Mouse (Mus musculus) midbrain, embryonic 14.5 days (tissue): ENCODE data around the gene Gm14569. TPM values are rescaled to one million over a fixed set of nuclear protein-coding genes. Genes with fewer than 3 reads are reported as not detected.

ENCODE experiments used
- ATAC-seq: fragments of 200-750 bp; cut with Nextera tagmentation; 2 replicates; pipeline ENCODE4 v1.8.0; 2017; ENCODE audit warnings: moderate number of reproducible peaks, moderate library complexity; ENCODE audit not compliant: low FRiP score, low TSS enrichment
- DNase-seq: peaks from one replicate; pipeline ENCODE4 v3.0.0-alpha.2; 2015
- H3K27ac ChIP-seq: fragments of 300-500 bp; sonication (generic); replicated peaks from 2 replicates; pipeline ENCODE4 v1.5.1; 2014; ENCODE audit warnings: mild to moderate bottlenecking, low read depth, low read length, moderate library complexity
- H3K27me3 ChIP-seq: fragments of 300-500 bp; sonication (generic); 2 replicates; pipeline ENCODE4 v1.6.1; 2014; ENCODE audit warnings: low read length, control low read depth, mixed read lengths; ENCODE audit not compliant: control insufficient read depth, insufficient read depth
- H3K36me3 ChIP-seq: fragments of 300-500 bp; sonication (generic); 2 replicates; pipeline ENCODE4 v1.6.1; 2014; ENCODE audit warnings: low read length, control low read depth; ENCODE audit not compliant: control insufficient read depth, insufficient read depth
- H3K4me1 ChIP-seq: fragments of 300-500 bp; sonication (generic); 2 replicates; pipeline ENCODE4 v1.6.1; 2014; ENCODE audit warnings: mild to moderate bottlenecking, antibody characterized with exemption, low read length, control low read depth; ENCODE audit not compliant: control insufficient read depth, insufficient read depth
- H3K4me2 ChIP-seq: fragments of 300-500 bp; sonication (generic); 2 replicates; pipeline ENCODE4 v1.6.1; 2014; ENCODE audit warnings: mild to moderate bottlenecking, low read length, moderate library complexity
- H3K4me3 ChIP-seq: fragments of 300-500 bp; sonication (generic); replicated peaks from 2 replicates; pipeline ENCODE4 v1.5.1; 2014; ENCODE audit warnings: low read depth, low read length
- H3K9ac ChIP-seq: fragments of 300-500 bp; sonication (generic); replicated peaks from 2 replicates; pipeline ENCODE4 v1.6.1; 2014; ENCODE audit warnings: mild to moderate bottlenecking, low read length, moderate library complexity
- H3K9me3 ChIP-seq: fragments of 300-500 bp; sonication (generic); 2 replicates; pipeline ENCODE4 v1.6.1; 2016; ENCODE audit warnings: low read length, control low read depth, mixed read lengths; ENCODE audit not compliant: control insufficient read depth
- WGBS: fragments of 180-500 bp; shearing (Covaris S2); extraction: QIAGEN DNeasy Blood & Tissue Kit; methylation state at CpG from one replicate; pipeline ENCODE4 v1.1.7; 2014; 5-methylcytosine and 5-hydroxymethylcytosine counted together
- polyA plus RNA-seq: library from polyadenylated mRNA; unstranded; fragments of >200 nt; fragmentation: Nextera tagmentation; extraction: Ambion mirVana; gene quantifications from 2 replicates; pipeline ENCODE4 v1.2.1, GENCODE M21; 2014

Gm14569 gene
- polyA plus RNA-seq = not detected in 2 replicates

DNA sequence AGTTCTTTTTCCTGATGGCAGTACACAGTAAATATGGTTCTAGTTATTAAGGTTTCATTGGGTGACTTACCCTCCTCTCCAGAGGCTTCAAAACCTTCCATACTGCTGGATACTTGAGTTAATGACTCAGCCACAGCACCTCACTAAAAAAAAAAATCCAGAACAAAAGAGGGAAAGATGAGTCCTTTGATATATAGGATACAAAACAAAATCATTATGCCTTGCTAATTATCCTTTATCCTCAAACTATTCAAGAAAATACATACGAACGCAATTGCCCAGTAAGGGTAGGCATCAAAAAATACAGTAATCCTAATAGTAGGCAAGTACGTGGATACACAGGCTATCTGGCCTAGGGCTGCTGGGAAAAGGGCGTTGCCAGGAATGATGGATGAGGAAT is at the start of gene Gm14569:
TSS of gene Gm14569 (minus strand) at position 101 of the 400 bp plus-strand sequence.
- ATAC-seq (no peak), DNase-seq (no peak)
- Histone ChIP-seq H3K27me3 (no peaks in the 10 kb centered on the region), H3K4me1 (no peaks in the 10 kb centered on the region), H3K9me3 (no peaks in the 10 kb centered on the region), H3K36me3 (no peaks in the 10 kb centered on the region), H3K4me2 (no peak within 1 kb of the TSS), H3K4me3 (no peak within 1 kb of the TSS), H3K9ac (no peak within 1 kb of the TSS), H3K27ac (no peak within 1 kb of the TSS)
- 93% methylated on average over 4 of the region's 4 CpGs for WGBS

GRCm38 (mm10) chrX:36534514-36534913 is 42.9 kb upstream of the Gm14569 start:
- no peak overlapping the region for H3K4me2 ChIP-seq
- no peaks in the 10 kb centered on the region for H3K4me1 ChIP-seq
- no peak overlapping the region for H3K27ac ChIP-seq
- H3K27me3 ChIP-seq = no peaks in the 10 kb centered on the region
- 8% methylated on average over 4 of the region's 4 CpGs for WGBS
- peak; percentile 84 for DNase-seq
- H3K9me3 ChIP-seq = no peaks in the 10 kb centered on the region
- ATAC-seq = no peak
- H3K4me3 ChIP-seq = no peak overlapping the region
- H3K36me3 ChIP-seq = no peaks in the 10 kb centered on the region
- H3K9ac ChIP-seq = no peak overlapping the region

DNA sequence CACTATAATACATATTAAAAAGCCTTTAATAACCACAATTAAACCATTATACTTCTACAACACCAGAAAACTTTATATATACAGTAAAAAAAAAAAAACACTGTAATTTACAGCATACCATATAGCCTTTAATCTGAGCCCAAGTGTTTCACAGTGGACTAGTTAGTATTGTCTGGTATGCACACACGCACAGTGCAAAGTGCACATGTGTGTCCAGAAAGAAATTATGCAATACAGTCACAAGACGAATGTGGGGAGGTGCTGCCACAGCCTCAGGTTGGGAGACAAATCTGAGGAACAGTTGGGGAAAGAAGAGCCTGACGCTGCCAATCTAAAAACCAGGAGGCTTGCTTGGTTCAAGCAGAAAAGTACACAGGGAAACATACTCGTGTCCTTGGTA is 42.1 kb upstream of the Gm14569 start:
- Histone ChIP-seq H3K4me3 (no peak overlapping the region), H3K9me3 (no peaks in the 10 kb centered on the region), H3K36me3 (no peaks in the 10 kb centered on the region), H3K9ac (no peak overlapping the region), H3K27ac (no peak overlapping the region), H3K4me1 (no peaks in the 10 kb centered on the region), H3K4me2 (no peak overlapping the region), H3K27me3 (no peaks in the 10 kb centered on the region)
- DNase-seq = no peak
- 74% methylated on average over 4 of the region's 4 CpGs for WGBS
- ATAC-seq = no peak

GRCm38 (mm10) chrX:36530251-36530650 is 38.6 kb upstream of the Gm14569 start:
- H3K27ac ChIP-seq = no peak overlapping the region
- no peak overlapping the region for H3K9ac ChIP-seq
- H3K4me2 ChIP-seq = no peak overlapping the region
- ATAC-seq (no peak), DNase-seq (no peak)
- H3K9me3 ChIP-seq = no peaks in the 10 kb centered on the region
- H3K4me3 ChIP-seq = no peak overlapping the region
- H3K36me3 ChIP-seq = no peaks in the 10 kb centered on the region
- H3K4me1 ChIP-seq = no peaks in the 10 kb centered on the region
- WGBS = 82% methylated on average over 5 of the region's 5 CpGs
- no peaks in the 10 kb centered on the region for H3K27me3 ChIP-seq

GRCm38 (mm10) chrX:36523729-36524128 is 32.1 kb upstream of the Gm14569 start:
- H3K27me3 ChIP-seq = no peaks in the 10 kb centered on the region
- H3K27ac ChIP-seq = no peak overlapping the region
- H3K4me3 ChIP-seq = no peak overlapping the region
- no peak overlapping the region for H3K4me2 ChIP-seq
- ATAC-seq (no peak), DNase-seq (no peak)
- H3K9ac ChIP-seq = no peak overlapping the region
- H3K9me3 ChIP-seq = no peaks in the 10 kb centered on the region
- 71% methylated on average over 5 of the region's 5 CpGs for WGBS
- no peaks in the 10 kb centered on the region for H3K4me1 ChIP-seq
- no peaks in the 10 kb centered on the region for H3K36me3 ChIP-seq

DNA sequence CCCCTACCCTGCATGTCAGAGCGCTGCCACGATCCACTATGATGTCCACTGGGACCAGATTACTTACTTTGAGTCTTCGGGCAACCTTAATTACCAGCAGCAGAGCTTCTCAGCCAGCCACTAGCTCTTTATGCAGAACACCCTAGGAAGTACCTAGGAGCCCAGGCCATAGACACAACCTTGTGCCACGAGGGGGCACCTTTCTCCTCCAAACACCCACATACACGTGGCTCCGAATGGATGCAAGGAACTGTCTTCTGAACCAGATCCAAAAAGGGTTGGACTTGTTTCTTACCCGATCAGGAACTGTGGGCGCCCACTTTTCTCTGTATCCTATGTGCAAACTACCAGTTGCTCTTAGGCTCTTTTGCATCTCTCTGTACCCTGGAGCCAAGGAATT is 22.1 kb upstream of the Gm14569 start:
- ATAC-seq (no peak), DNase-seq (peak; percentile 13)
- Histone ChIP-seq H3K27ac (no peak overlapping the region), H3K4me3 (no peak overlapping the region), H3K4me2 (no peak overlapping the region), H3K27me3 (no peaks in the 10 kb centered on the region), H3K9me3 (no peaks in the 10 kb centered on the region), H3K36me3 (no peaks in the 10 kb centered on the region), H3K9ac (no peak overlapping the region), H3K4me1 (no peaks in the 10 kb centered on the region)
- WGBS = 51% methylated on average over 8 of the region's 8 CpGs

GRCm38 (mm10) chrX:36513231-36513630 is 21.6 kb upstream of the Gm14569 start:
- Histone ChIP-seq H3K27me3 (no peaks in the 10 kb centered on the region), H3K4me3 (no peak overlapping the region), H3K27ac (no peak overlapping the region), H3K4me1 (no peaks in the 10 kb centered on the region), H3K9me3 (no peaks in the 10 kb centered on the region), H3K4me2 (no peak overlapping the region), H3K36me3 (no peaks in the 10 kb centered on the region), H3K9ac (no peak overlapping the region)
- WGBS = 71% methylated on average over 9 of the region's 9 CpGs
- DNase-seq (no peak), ATAC-seq (no peak)

DNA sequence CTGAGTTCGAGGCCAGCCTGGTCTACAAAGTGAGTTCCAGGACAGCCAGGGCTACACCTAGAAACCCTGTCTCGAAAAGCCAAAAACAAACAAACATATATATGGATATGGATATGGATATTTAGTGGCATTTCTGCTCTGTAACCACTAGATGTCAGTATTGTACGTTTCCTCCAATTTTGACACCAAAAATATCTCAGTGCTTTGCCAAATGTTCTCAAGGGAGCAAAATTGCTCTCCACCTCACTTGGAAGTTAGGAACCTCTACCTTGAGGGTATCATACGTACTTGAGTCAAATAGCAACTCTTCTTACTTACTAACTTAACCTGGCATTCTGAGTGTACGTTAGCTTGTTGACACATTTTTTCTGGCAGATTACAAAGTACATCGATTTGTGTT is 15.2 kb upstream of the Gm14569 start:
- Histone ChIP-seq H3K4me2 (no peak overlapping the region), H3K9me3 (no peaks in the 10 kb centered on the region), H3K36me3 (no peaks in the 10 kb centered on the region), H3K4me3 (no peak overlapping the region), H3K9ac (no peak overlapping the region), H3K27ac (no peak overlapping the region), H3K4me1 (no peaks in the 10 kb centered on the region), H3K27me3 (no peaks in the 10 kb centered on the region)
- WGBS = 54% methylated on average over 6 of the region's 6 CpGs
- no peak for ATAC-seq
- DNase-seq = peak; percentile 64

DNA sequence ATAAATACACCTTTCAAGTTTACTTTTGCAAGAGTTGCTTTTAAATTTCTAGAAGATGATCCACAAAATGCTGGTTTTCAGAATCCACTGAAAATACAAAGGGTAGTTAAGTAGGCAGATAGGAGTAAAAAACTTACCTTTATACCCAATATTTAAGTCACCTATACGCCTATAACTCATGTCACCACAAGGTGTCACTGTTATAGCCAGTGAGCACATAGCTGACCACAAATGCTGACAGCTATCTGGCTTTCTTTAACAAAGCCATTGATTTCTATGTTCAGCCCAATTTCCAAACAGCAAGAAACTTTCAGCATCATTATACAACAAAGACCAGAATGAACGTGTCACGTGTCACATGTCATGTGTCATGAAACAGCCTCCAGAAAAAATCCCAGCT is 2.1 kb downstream of the Gm14569 start:
- H3K27ac ChIP-seq = no peak overlapping the region
- WGBS = 28% methylated on average over 3 of the region's 3 CpGs
- H3K4me3 ChIP-seq = no peak overlapping the region
- DNase-seq (peak; percentile 63), ATAC-seq (no peak)
- H3K36me3 ChIP-seq = no peaks in the 10 kb centered on the region
- H3K4me1 ChIP-seq = no peaks in the 10 kb centered on the region
- no peak overlapping the region for H3K9ac ChIP-seq
- H3K9me3 ChIP-seq = no peaks in the 10 kb centered on the region
- no peaks in the 10 kb centered on the region for H3K27me3 ChIP-seq
- no peak overlapping the region for H3K4me2 ChIP-seq
